Mouse (Mus musculus) heart, postnatal 14 days (tissue): ENCODE measurements around the gene Chfr. TPM values are rescaled to one million over a fixed set of nuclear protein-coding genes. Genes with fewer than 3 reads are reported as not detected.
"Not testable (repeated sequence)": the region's sequence is repeated elsewhere in the genome, so short reads cannot be mapped to it uniquely, and the experiment has no call there.

Experiments used
- DNase-seq, 2 experiments: peaks; one replicate each; pipeline ENCODE4 v3.0.0; 2021 to 2022
- intact Hi-C: fragments of 180-260 bp; cut with DNase I; formaldehyde crosslinking; loops from one replicate; pipeline ENCODE4 v1.15.1; 2025
- total RNA-seq, 2 experiments: library from RNA; stranded (reverse); gene quantifications; 2 replicates each; pipeline ENCODE4 v1.2.3; 2021

Chfr gene
- total RNA-seq, 2 experiments from 2014 or later, result 21.0 to 21.4 TPM

DNA sequence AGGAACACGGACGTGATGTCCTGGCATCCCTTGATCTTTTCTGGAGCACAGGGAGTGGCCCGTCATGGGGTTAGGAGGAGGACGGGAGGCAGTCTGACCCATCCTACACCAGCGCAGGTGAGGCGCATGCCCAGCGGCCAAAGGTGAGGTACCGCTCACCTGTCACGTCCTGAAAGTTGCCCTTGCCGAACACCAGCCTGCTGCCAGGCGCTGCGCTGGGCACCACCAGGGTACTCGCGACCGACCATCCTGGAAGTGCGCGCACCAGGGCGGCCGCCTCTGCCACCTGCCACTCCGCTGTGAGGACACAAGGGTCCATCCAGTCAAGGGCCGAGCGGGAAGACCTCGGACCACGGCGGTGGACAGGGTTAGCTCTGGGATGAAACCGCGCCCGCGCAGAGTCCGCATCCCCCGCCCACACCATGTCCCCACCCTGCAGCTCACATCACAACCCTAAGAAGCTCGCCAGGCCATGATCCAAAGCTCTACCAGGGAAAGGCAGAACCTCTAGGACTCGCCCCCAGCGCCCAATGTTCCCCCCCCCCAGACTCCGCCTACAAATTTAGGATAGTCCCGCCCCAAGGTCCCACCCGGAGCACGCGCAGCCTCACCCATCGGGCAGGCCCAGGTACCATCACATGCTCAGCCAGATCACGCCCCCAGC, 28.6 kb upstream of the Chfr start:
- intact Hi-C loops, result no loop called here
- no peak for DNase-seq

DNA sequence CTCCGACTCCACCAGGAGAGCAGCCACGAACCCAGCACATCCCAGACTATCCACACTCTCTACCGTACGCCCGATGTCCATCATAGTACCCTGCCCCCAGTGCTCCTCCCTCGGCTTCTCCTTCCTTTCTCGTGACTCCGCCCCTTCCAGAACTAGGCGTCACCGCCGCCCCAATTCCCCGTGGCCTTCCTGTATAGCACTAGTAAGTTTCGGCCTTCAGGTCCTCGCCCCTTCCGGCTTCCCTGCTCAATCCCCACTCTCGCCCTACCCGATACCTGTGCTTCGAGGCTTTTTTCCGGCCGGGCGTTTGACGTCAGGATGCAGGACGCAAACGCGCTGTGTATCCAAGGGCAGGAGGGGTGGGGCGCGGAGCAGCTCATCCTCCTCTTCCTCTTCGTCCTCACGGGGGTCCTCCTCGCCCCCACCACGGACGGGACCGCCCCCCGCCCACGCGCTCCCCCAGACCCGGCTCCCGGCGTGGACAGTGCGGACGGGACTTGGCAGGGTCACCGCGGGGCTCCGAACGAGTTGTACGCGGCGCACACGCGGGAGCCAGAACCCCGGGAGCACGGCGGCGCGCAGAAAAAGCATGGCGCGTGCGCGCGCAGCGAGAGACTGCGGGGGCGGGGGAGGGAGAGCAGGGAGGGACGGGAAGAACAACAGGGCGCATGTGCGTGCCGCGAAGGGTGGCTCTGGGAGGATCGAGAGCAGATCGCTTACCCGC, 27.9 kb upstream of the Chfr start, which contains the start of gene Gtpbp6:
TSS of gene Gtpbp6 (minus strand) at position 617 of the 724 bp plus-strand sequence.
- intact Hi-C loops, result no loop called here
- peak; percentile 95 for DNase-seq

DNA sequence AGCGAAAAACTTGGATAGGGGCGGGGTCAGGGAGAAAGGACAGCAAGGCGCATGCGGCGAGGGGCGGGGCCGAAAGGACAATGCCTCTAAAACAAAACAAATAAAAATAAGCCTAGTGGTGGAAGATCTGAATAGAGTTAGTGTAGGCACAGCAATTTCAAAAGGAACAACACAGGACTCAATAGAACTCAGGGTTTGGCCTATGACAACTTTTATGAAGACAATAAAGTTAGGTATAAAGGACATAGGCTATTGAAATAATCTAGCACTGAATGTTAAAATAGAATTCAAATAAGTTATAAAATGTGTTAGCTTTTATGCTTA, 27.4 kb upstream of the Chfr start:
- no peak for DNase-seq
- intact Hi-C loops, result no loop called here

DNA sequence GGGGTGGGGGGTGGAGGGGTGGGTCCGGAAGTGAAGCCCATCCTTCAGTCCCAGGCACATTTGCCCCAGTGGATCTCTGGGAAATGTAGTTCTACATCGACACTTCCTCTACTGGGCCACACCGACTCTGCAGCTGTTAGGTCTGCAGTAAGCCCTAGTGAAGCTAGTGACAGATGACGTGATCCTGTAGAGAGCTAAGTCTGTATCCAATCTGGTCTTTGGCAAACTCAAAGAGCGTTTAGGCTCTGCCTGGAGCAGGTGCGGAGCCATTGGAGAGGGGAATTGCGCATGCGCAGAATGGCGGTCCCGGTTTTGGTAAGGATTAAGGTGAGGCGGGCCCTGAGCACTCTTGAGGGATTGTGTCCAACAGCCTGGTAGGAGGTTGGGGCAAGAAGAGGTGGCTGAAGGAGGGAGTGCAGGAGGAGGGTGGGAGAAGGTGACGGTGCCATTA, 25.6 kb upstream of the Chfr start, which contains the start of gene Zfp605:
TSS of gene Zfp605 (plus strand) at position 102 of the 451 bp plus-strand sequence.
- intact Hi-C loops, result loop anchor here (2.0 kb wide), 1 partner anchor 25 kb away; the partner anchor contains the start of gene Chfr
- DNase-seq, result peak; percentile 87 to 88

DNA sequence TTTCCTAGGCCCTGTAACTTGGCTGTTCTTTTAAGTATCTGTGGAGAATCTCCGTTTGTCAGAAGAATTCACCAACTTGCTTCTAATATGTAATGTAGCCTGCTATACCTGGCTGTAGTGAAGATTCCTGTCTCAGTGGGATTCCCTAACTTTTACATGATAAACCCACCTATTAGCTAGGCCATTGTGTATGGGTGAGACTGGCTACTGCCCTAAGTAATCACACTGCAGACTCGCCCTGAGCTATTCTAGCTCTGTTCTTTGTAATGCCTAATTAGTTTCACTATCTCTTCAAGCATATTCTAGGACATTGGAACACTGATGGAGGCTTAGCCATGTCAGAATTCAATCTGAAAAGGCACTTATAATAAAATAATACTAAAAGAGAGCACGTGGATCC, 13.3 kb upstream of the Chfr start:
- DNase-seq, intact Hi-C loops: not testable (repeated sequence)

DNA sequence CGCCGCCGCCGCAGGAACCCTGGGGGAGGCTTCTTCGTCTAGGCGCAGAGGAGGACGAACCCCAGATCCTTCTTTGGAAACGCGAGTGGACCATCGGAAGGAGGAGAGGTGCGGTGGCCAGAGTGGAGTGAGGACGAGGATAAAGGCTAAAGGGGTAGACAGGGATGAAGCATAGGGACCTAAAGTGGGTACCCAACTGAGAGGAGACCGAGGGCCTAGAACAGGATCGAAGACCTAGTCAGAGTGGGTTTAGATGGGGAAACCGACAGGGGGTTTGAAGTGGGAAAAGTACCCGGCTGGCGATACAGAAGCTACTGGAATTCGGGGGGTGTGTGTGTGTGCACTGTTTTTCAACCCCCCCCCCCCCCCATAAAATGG, 434 bp downstream of the Chfr start:
- intact Hi-C loops, result no loop called here
- DNase-seq, result no peak

DNA sequence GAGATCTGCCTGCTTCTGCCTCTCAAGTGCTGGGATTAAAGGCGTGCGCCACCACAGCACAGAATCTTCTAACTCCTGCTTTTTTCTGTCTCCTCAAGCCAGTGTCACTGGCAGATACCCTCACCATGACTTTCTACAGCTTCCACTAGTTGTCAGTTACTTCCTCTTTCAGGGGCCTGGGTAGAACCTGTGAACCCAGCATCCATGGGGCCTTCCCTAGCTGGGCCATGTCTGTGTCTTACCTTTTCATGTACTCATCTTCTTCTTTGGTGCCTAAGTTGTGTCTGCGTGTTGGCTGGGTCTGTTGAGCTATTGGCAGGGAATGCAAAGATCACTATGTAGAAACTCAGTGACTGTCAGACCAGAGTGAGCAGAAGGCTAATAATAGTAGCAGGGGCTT, 2.2 kb downstream of the Chfr start:
- intact Hi-C loops, result no loop called here

DNA sequence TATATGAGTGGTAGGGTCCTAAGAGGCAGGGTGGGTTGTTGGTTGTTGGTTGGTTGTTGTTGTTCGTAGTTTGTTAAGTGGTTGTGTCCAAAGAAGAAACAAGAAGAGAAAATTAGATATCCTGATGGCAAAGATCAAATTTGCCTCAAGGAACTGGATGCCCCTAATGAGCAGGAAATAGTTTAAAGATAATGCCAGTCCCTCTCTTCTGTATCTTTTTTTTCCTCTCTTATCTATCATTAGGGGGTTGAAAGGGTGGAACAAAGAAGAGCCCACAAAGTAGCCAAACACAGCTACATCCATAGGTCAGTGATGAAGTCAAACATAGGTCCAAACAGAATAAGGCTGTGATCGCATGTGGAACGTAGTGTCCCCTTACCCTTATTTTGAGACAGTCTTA, 3.7 kb downstream of the Chfr start:
- intact Hi-C loops, result no loop called here
- DNase-seq, result no peak

More for the DNA sequence above, 2.2 kb downstream of the Chfr start:
- no peak for DNase-seq

DNA sequence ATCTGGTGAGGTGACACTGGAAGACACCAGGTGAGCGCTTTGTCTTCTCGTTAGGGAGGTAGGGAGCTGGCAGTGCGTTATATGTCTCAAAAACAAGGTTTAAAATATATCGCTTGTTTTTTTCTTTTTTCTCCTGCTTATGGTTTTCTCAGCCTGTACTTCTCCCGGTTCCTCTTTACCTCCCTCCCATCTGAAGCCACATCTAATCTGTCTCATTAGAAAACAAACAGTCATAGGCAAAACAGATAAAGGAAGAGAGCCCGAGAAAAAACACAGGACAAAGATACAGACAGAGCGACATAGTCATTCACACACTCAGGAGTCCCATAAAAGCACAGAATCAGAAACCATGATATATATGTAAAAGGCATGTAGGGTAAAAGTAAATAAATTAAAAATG, 4.8 kb downstream of the Chfr start:
- intact Hi-C loops, result no loop called here
- DNase-seq, result no peak

DNA sequence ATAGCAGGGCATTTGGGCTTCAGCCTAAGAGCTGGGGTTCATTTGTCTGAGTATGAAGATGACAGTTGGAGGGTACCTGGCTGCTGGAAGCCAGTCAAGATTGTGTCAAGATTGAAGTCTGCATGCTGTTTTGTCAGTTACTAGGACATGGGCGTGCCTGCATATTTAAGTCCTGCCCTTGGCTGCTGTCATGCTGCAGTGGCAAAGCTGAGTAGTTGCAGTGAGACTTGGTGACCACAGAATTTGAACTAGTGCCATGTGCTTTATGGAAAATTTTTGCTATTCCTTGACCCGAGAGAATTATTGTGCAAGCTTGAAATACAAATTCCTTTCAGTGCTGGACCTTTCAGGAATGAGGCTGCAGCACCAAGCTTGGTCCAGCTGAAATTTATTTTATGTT, 6.7 kb downstream of the Chfr start:
- intact Hi-C loops, result no loop called here
- DNase-seq, result no peak

DNA sequence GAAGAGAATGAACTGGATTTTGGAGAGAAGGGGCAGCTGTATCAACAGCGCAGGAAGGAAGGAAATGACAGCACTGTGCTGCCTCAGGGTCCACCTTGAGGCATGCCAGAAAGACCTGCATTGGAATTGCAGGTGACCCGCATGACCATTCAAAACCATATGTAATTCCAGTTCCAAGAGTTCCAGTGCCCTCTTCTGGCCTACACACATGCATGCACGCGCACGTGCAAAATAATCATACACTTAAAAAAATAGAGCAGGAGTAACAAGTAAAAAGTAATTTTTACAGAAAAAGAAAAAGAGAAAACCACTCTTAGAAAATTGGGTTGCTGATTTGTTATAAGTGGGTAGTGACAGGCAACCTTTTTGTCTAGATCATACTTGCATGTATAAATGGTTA, 7.4 kb downstream of the Chfr start:
- intact Hi-C loops, result no loop called here
- DNase-seq, result no peak

DNA sequence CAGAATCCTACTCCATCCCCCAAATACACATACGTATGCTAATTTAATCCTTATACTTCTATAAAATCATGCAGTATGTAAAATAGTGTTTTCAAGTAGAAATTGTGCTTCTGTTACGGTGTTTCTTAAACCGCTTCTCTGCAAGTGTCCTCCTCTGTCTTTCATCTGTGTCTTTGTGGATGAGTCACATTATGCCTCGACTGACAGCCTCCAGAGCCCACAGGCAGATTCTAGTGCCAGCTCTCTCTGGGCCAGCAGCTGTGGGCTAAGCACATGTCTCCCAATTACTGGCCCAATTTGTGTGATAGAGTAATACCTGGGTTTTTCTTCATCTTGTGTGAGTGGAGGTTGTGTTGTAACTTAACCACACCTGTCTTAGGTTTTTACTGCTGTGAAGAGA, 33.7 kb downstream of the Chfr start:
- intact Hi-C loops, result no loop called here

DNA sequence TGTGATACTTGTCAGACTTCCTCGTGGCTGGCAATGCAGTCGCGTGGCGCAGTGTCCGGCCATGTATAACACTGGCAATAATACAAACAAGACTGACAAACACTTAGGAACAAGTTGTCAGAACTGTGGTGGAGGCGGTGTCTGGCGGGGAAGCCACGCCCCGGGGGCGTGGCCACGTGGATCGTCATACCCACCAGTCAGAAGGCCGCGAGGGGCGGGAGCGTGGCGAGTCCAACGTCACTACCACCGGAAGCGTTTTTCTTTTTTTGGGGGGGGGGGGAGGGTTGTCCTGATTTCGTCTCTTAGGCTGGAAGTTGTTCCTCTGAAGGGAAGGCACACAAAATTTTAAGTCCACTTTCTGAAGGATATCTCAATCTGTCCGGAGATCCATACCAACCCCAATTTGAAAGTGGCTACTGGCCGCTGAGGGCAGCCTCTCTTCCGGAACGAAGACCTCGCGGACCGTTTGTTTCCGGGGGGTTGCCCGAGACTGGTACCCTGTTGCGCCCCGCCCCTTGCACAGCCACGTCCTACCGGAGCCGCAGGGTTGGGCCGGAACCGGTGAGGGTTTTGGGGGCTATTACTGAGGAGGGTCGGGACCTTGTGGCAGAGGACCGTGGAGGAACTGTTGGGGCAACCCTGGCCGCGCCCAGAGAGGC, 40.8 kb downstream of the Chfr start, which contains the start of gene Golga3:
TSS of gene Golga3 (plus strand) at position 340 of the 659 bp plus-strand sequence.
- intact Hi-C loops, result no loop called here
- peak; percentile 93 to 94 for DNase-seq

More for the DNA sequence above, 33.7 kb downstream of the Chfr start:
- DNase-seq, result no peak

DNA sequence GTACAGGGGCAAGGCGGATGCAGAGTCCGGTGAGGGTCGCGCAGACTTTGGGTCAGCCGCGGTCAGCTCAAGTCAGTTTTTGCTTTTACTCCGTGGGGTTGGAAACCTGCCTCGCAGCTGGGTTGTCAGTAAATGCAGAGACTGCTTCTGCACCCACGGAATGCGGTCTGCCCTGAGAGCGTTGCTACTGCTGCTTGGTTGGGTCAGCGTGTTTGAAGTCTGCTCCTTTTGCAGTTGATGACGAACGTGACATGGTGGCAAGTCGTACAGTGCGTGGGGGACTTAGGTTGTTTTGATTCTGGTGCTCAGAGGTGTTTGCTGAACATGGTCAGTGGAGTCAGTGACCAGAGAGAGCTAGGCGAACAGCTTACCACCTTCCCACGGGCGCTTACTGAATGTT, 41.4 kb downstream of the Chfr start:
- no peak for DNase-seq
- intact Hi-C loops, result no loop called here

DNA sequence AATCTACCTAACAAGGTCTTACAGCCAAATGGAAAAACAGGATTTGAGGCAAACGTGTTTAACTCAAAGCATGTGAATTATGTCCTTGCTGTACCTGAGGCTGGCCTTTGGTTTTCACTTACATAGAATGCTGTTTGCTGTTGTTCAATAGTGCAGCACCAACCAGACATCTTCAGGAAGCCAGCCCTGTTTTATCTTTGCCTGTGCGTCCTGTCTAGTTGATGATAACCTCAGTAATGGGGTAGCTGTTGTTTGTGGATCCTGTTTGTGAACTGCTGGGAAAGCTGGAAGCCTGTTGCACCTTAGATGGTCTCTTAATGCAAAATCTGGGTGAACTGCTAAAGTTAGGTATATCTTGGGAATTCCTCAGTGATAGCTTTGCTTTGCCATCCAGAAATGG, 43.0 kb downstream of the Chfr start:
- intact Hi-C loops, result no loop called here
- DNase-seq, result no peak

DNA sequence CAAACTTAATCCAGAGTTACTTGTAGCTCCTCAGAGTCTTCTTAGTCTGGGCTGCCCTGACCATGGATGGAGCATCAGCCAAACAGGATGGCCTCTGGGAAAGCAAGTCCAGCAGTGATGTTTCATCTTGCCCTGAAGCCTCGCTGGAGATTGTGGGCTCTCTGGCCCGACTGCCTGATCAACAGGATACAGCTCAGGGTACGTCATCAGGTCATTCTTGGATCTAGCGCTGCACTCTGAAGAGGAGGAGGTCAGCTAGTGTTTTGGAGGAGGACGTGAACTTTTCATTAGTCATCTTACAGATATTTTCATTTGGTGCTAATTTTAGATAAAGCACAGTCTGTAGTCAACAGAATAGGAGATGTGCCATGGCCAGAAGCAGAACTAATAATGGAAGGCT, 46.1 kb downstream of the Chfr start:
- intact Hi-C loops, result no loop called here
- DNase-seq, result peak; percentile 10

DNA sequence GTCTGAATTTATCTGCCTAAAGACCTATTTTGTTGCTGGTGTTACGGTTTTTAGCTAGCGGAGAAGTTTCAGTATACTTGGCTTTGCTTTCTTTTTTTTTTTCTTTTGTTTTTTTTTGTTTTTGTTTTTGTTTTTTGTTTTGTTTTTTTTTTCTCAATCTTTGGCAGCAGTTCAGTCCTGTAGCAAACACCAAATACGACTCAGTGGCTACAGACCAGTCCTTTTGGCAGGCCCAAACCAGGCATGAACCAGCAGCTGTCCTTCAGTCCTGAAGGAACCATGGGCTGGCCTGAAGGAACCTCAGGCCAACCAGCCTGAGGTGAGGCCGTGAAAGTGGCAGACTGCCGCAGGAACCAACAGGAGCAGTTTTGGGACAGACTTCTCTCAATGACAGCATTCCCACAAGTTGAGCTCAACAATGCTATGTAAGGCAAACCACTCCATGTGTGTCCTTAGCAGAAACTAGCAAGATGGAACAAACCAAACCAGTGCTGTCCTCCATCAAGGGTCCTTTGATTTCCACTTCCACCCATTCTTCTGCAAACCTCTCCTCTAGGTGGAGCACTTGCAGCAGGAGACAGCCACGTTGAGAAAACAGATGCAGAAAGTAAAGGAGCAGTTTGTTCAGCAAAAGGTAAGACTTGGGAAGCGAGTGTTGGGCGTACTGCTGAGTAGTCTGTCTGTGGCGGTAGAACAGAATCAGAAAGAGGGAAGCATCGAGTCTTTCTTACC, 67.7 kb downstream of the Chfr start:
- intact Hi-C loops, result no loop called here
- DNase-seq, result no peak

DNA sequence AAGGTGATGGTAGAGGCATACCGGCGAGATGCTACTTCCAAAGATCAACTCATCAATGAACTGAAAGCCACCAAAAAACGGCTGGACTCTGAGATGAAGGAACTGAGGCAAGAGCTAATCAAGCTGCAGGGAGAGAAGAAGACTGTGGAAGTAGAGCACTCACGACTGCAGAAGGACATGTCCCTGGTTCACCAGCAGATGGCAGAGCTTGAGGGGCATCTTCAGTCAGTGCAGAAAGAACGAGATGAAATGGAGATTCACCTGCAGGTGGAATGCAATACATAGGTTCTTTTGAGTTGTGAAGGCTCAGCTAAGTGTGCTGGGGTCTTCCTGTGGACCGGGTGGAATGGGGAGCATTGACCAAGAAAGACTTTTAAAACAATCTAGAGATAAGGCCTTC, 69.1 kb downstream of the Chfr start:
- intact Hi-C loops, result no loop called here

DNA sequence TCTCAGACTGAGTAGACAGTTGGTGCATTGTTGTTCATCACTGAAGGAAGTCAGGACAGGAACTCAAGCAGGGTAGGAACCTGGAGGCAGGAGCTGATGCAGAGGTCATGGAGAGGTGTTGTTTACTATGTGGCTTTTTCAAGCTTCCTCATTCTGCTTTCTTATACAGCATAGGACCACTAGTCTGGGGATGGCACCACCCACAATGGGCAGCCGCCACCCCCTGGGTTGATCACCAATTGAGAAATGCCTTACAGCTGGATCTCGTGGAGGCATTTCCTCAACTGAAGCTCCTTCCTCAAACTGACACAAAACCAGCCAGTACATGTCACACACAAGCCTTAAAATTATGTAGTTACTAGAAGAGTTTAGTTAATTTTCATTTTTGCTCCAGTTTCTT, 75.7 kb downstream of the Chfr start:
- DNase-seq, result no peak

More for the DNA sequence above, 69.1 kb downstream of the Chfr start:
- no peak for DNase-seq

DNA sequence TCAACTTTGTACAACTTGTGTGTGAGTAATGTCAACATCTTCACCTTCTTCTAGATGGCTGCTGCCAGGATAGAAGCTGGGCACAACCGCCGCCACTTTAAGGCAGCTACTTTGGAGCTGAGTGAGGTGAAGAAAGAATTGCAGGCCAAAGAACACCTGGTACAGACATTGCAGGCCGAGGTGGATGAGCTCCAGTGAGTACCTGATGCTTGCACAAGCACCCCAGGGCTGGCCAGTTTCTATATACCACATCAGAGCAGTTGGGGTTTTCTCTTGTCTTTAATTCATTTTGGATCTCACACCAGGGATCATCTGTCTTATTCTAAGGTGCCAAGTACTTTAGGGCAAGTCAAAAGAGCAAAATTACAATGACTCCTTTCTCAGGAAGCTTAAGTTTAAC, 81.1 kb downstream of the Chfr start:
- no peak for DNase-seq
- intact Hi-C loops, result no loop called here

More for the DNA sequence above, 75.7 kb downstream of the Chfr start:
- intact Hi-C loops, result no loop called here

DNA sequence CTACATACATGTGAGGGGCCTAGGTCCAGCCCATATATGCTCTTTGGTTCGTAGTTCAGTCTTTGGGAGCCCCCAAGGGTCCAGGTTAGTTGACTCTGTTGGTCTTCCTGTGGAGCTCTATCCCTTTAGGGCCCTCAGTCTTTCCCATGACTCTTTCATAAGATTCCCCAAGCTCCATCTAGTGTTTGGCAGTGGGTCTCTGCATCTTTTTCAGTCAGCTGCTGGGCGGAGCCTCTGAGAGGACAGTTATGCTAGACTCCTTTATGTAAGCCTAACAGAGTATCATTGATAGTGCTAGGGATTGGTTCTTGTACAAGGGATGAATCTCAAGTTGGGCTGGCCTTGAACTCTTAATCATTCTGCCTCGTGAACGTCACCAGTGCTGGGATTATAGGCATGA, 84.7 kb downstream of the Chfr start:
- no peak for DNase-seq
- intact Hi-C loops, result no loop called here
